Mouse (Mus musculus): ENCODE measurements around the gene Bmp7. TPM values are rescaled to one million over a fixed set of nuclear protein-coding genes. Genes with fewer than 3 reads are reported as not detected.

Bmp7 gene
- 49.3 and 54.2 TPM in 2 replicates for polyA plus RNA-seq (2014; fragmentation: Nextera tagmentation; extraction: Ambion mirVana)

GRCm38 (mm10) chr2:172940003-172940798 is at the start of gene Bmp7:
Bmp7 (minus strand) TSS chr2:172940321.
- peak within 1 kb of the TSS; percentile 92 for H3K27ac ChIP-seq (ENCODE audit: low read depth, low read length)
- peak within 1 kb of the TSS; percentile 63 for H3K4me3 ChIP-seq (ENCODE audit: low read length)
- peaks cover 30% of the 10 kb centered on the region for H3K4me1 ChIP-seq (ENCODE audit: control insufficient read depth, insufficient read depth, low read length)
- no peaks in the 10 kb centered on the region for H3K9me3 ChIP-seq (ENCODE audit: control insufficient read depth, low read length)
- peak; percentile 80 for ATAC-seq (ENCODE audit: low FRiP score, low TSS enrichment)
- WGBS, result under 1% methylated on average over 59 of the region's 82 CpGs
- H3K27me3 ChIP-seq (ENCODE audit: control insufficient read depth, insufficient read depth, low read length), result peaks cover 8% of the 10 kb centered on the region; the same call in 1 of the 2 replicates
- H3K4me2 ChIP-seq (replicated peaks; ENCODE audit: low read depth, low read length), result peak within 1 kb of the TSS; percentile 91
- no peaks in the 10 kb centered on the region for H3K36me3 ChIP-seq (ENCODE audit: control insufficient read depth, insufficient read depth, low read length)
- H3K9ac ChIP-seq (ENCODE audit: low read depth, low read length), result peak within 1 kb of the TSS; percentile 67

DNA sequence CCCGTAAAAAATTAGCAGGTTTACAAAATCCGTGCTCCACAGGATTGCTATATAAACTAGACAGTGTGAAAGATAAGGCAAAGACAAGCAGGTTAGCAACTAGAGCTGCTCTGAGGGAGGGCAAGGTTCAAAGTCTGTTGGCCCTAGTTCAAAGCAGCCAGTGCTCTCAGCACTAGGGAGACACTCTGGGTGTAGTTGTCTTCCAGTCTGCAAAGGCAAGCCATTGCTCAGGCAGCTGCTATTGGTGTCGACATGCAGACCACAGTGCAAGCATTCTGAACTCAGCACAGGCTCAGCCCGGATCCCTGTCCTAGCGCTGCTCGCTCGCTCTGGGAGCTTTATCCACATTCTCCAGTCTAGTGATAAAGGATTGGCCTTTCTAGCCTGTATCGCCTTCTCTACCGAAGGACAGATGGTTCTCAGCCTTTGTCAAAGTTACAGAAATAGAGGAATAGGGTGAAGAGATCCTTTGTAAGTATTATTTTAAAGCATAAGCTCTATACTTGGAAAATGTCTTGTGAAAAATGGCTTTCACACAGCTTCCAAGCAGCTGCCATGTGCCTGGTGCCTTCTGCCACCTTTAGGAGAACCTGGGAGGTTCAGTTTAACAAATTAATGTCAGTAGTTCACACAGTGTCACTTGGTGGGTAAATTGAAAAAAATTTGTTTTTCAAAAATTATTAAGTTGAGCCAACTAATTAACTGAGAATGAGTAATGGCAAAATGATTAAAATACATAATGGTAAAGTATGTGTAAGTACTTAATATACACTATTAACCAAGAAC is 42.8 kb upstream of the Bmp7 start:
- no peak overlapping the region for H3K27ac ChIP-seq (ENCODE audit: low read depth, low read length)
- no peak overlapping the region for H3K9ac ChIP-seq (ENCODE audit: low read depth, low read length)
- H3K27me3 ChIP-seq (ENCODE audit: control insufficient read depth, insufficient read depth, low read length), result no peaks in the 10 kb centered on the region
- H3K4me2 ChIP-seq (replicated peaks; ENCODE audit: low read depth, low read length), result no peak overlapping the region
- H3K9me3 ChIP-seq (ENCODE audit: control insufficient read depth, low read length), result peaks cover 5% of the 10 kb centered on the region; the same call in 1 of the 2 replicates
- 77% methylated on average over 9 of the region's 9 CpGs for WGBS
- no peaks in the 10 kb centered on the region for H3K36me3 ChIP-seq (ENCODE audit: control insufficient read depth, insufficient read depth, low read length)
- no peak overlapping the region for H3K4me3 ChIP-seq (ENCODE audit: low read length)
- H3K4me1 ChIP-seq (ENCODE audit: control insufficient read depth, insufficient read depth, low read length), result peaks cover under 1% of the 10 kb centered on the region; the same call in 1 of the 2 replicates
- ATAC-seq (ENCODE audit: low FRiP score, low TSS enrichment), result no peak

DNA sequence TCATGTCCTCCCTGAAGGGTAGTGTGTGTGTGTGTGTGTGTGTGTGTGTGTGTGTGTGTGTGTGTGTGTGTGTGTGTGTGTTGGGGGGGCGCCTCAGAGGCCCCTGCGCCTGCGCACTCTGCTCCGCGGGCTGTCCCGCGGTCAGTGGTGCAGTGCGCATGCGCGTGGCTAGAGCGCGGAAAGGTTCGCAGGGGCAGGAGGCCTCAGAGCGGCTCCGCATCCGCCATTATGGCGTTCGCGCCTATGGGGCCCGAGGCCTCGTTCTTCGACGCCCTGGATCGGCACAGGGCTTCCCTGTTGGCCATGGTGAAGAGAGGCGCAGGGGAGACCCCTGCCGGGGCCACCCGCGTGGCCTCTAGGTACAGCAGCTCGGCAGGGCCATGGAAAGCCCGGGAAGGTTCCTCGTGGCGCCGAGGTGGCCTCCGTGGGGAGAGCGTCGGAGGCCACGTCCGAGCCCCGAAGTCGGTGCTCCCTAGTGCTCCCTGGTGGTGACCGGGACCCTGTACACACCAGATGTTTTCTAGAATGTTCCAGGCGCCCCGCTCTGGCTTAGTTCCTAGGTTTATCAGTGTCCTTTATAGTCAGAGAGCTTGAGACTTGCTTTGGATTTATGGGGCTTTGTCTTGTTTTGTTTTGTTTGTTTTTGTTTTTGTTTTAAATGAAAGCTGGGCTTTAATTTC is 39.7 kb upstream of the Bmp7 start:
- peaks cover 20% of the 10 kb centered on the region for H3K4me1 ChIP-seq (ENCODE audit: control insufficient read depth, insufficient read depth, low read length)
- H3K36me3 ChIP-seq (ENCODE audit: control insufficient read depth, insufficient read depth, low read length), result no peaks in the 10 kb centered on the region
- no peak overlapping the region for H3K27ac ChIP-seq (ENCODE audit: low read depth, low read length)
- peaks cover 5% of the 10 kb centered on the region; the same call in 1 of the 2 replicates for H3K9me3 ChIP-seq (ENCODE audit: control insufficient read depth, low read length)
- H3K4me3 ChIP-seq (ENCODE audit: low read length), result no peak overlapping the region
- WGBS, result 95% methylated on average over 43 of the region's 43 CpGs
- H3K4me2 ChIP-seq (replicated peaks; ENCODE audit: low read depth, low read length), result no peak overlapping the region
- no peaks in the 10 kb centered on the region for H3K27me3 ChIP-seq (ENCODE audit: control insufficient read depth, insufficient read depth, low read length)
- ATAC-seq (ENCODE audit: low FRiP score, low TSS enrichment), result no peak
- H3K9ac ChIP-seq (ENCODE audit: low read depth, low read length), result no peak overlapping the region

- no peak overlapping the region for H3K4me2 ChIP-seq (replicated peaks; ENCODE audit: low read depth, low read length)
- peaks cover 5% of the 10 kb centered on the region; the same call in 1 of the 2 replicates for H3K9me3 ChIP-seq (ENCODE audit: control insufficient read depth, low read length)
- H3K4me1 ChIP-seq (ENCODE audit: control insufficient read depth, insufficient read depth, low read length), result peaks cover 20% of the 10 kb centered on the region
- no peak overlapping the region for H3K9ac ChIP-seq (ENCODE audit: low read depth, low read length)
- no peaks in the 10 kb centered on the region for H3K27me3 ChIP-seq (ENCODE audit: control insufficient read depth, insufficient read depth, low read length)
- H3K27ac ChIP-seq (ENCODE audit: low read depth, low read length), result no peak overlapping the region
- no peak for ATAC-seq (ENCODE audit: low FRiP score, low TSS enrichment)
- WGBS, result 66% methylated on average over 4 of the region's 4 CpGs
- no peak overlapping the region for H3K4me3 ChIP-seq (ENCODE audit: low read length)
- no peaks in the 10 kb centered on the region for H3K36me3 ChIP-seq (ENCODE audit: control insufficient read depth, insufficient read depth, low read length)
These were observed 38.1 kb upstream of the Bmp7 start for GRCm38 (mm10) chr2:172978131-172978633.

- Histone ChIP-seq H3K27ac (ENCODE audit: low read depth, low read length) (no peak within 1 kb of the TSS), H3K9me3 (ENCODE audit: control insufficient read depth, low read length) (peaks cover 5% of the 10 kb centered on the region; the same call in 1 of the 2 replicates), H3K4me2 (replicated peaks; ENCODE audit: low read depth, low read length) (peak within 1 kb of the TSS; percentile 27), H3K36me3 (ENCODE audit: control insufficient read depth, insufficient read depth, low read length) (no peaks in the 10 kb centered on the region), H3K4me3 (ENCODE audit: low read length) (no peak within 1 kb of the TSS), H3K27me3 (ENCODE audit: control insufficient read depth, insufficient read depth, low read length) (no peaks in the 10 kb centered on the region), H3K4me1 (ENCODE audit: control insufficient read depth, insufficient read depth, low read length) (peaks cover 20% of the 10 kb centered on the region), H3K9ac (ENCODE audit: low read depth, low read length) (0 out of 2 replicates have a peak within 1 kb of the TSS, but pooled peaks have one; percentile 18)
- 18% methylated on average over 14 of the region's 14 CpGs for WGBS
- peak; percentile 21; the same call in 1 of the 2 replicates for ATAC-seq (ENCODE audit: low FRiP score, low TSS enrichment)
These were observed 37.4 kb upstream of the Bmp7 start, which contains the start of gene Spo11 for GRCm38 (mm10) chr2:172977409-172978130. Spo11 (plus strand) TSS chr2:172977700.

DNA sequence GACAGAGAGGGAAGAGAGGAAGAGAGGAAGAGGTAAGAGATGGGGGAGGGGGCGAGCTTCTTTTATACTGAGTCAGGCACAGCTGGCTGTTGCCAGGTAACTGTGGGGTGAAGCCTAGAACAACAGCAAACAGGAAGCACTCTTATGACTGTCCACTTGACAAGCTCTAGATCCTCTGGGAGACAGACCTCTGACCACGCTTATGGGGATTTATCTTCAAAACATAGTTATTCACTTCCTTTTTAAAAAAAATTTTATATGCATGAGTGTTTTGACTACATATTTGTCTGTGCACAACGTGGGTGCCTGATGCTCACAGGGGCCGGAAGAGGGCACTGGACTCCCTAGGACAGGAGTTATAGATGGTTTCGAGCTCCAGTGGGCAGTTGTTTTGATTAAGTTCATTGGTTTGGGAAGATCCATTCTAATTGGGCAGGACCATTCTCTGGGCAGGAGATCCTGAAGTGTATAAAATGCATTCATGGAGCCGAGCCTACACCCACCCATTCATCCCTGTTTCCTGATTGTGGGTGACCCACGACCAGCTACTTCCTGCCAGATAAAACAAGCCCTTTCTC is 36.6 kb upstream of the Bmp7 start:
- ATAC-seq (ENCODE audit: low FRiP score, low TSS enrichment), result peak; percentile 8; the same call in 1 of the 2 replicates
- H3K36me3 ChIP-seq (ENCODE audit: control insufficient read depth, insufficient read depth, low read length), result no peaks in the 10 kb centered on the region
- peak overlapping the region; percentile 27 for H3K4me2 ChIP-seq (replicated peaks; ENCODE audit: low read depth, low read length)
- no peak overlapping the region for H3K27ac ChIP-seq (ENCODE audit: low read depth, low read length)
- H3K4me3 ChIP-seq (ENCODE audit: low read length), result no peak overlapping the region
- H3K4me1 ChIP-seq (ENCODE audit: control insufficient read depth, insufficient read depth, low read length), result peaks cover 20% of the 10 kb centered on the region
- no peak overlapping the region for H3K9ac ChIP-seq (ENCODE audit: low read depth, low read length)
- WGBS, result 17% methylated on average over 7 of the region's 7 CpGs
- peaks cover 5% of the 10 kb centered on the region; the same call in 1 of the 2 replicates for H3K9me3 ChIP-seq (ENCODE audit: control insufficient read depth, low read length)
- H3K27me3 ChIP-seq (ENCODE audit: control insufficient read depth, insufficient read depth, low read length), result no peaks in the 10 kb centered on the region

GRCm38 (mm10) chr2:172975159-172975558 is 35.0 kb upstream of the Bmp7 start:
- no peak overlapping the region for H3K27ac ChIP-seq (ENCODE audit: low read depth, low read length)
- peaks cover 20% of the 10 kb centered on the region for H3K4me1 ChIP-seq (ENCODE audit: control insufficient read depth, insufficient read depth, low read length)
- 88% methylated on average over 6 of the region's 6 CpGs for WGBS

DNA sequence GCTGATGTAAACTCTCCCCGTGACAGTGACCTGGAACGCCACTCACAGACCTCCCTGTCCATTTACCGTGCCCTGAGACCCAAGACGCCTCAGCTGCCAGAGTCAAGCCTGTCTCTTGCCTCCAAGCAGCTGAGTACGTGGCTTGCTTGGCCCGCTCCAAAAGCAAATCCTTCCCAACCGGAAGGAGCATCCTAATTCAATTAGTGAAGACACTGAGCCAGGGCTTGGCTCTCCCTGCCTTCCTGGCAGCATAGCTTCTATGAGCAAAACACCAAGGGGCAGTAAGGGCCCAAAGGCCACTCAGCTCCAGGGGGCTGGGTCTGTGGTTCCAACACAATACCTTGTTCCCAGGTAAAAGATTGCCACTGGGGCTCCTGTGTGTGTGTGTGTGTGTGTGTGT is 34.6 kb upstream of the Bmp7 start:
- peaks cover under 1% of the 10 kb centered on the region; the same call in 1 of the 2 replicates for H3K9me3 ChIP-seq (ENCODE audit: control insufficient read depth, low read length)
- H3K4me1 ChIP-seq (ENCODE audit: control insufficient read depth, insufficient read depth, low read length), result peaks cover 20% of the 10 kb centered on the region
- H3K4me2 ChIP-seq (replicated peaks; ENCODE audit: low read depth, low read length), result no peak overlapping the region
- H3K27me3 ChIP-seq (ENCODE audit: control insufficient read depth, insufficient read depth, low read length), result no peaks in the 10 kb centered on the region
- no peak overlapping the region for H3K9ac ChIP-seq (ENCODE audit: low read depth, low read length)
- no peak overlapping the region for H3K4me3 ChIP-seq (ENCODE audit: low read length)
- WGBS, result 35% methylated on average over 7 of the region's 7 CpGs
- H3K27ac ChIP-seq (ENCODE audit: low read depth, low read length), result no peak overlapping the region
- no peak for ATAC-seq (ENCODE audit: low FRiP score, low TSS enrichment)
- no peaks in the 10 kb centered on the region for H3K36me3 ChIP-seq (ENCODE audit: control insufficient read depth, insufficient read depth, low read length)

More at GRCm38 (mm10) chr2:172975159-172975558, 35.0 kb upstream of the Bmp7 start:
- Histone ChIP-seq H3K36me3 (ENCODE audit: control insufficient read depth, insufficient read depth, low read length) (no peaks in the 10 kb centered on the region), H3K27me3 (ENCODE audit: control insufficient read depth, insufficient read depth, low read length) (no peaks in the 10 kb centered on the region), H3K4me3 (ENCODE audit: low read length) (no peak overlapping the region), H3K9ac (ENCODE audit: low read depth, low read length) (no peak overlapping the region), H3K9me3 (ENCODE audit: control insufficient read depth, low read length) (peaks cover 5% of the 10 kb centered on the region; the same call in 1 of the 2 replicates), H3K4me2 (replicated peaks; ENCODE audit: low read depth, low read length) (no peak overlapping the region)
- ATAC-seq (ENCODE audit: low FRiP score, low TSS enrichment), result no peak
